Comparison of ENCODE assay signal across 24 mouse cellular contexts in genomic region chr16:73024326-73024725, GRCm38 (mm10).
DNase-seq lines count a peak whose midpoint lies in the region; ATAC-seq and TF ChIP-seq lines count a peak whose summit lies in the region.
"Had no signal": no experiment of that assay in that cellular context is flagged by ENCODE, and none has a peak within 500 bp of the region (broad histone marks: within the 10 kb centered on the region; RNA-seq: fewer than 3 reads in every experiment).

No protein-coding gene starts in this region.

- no peak for ATAC-seq in kidney, embryonic 14.5 days (ENCODE audit: low FRiP score, low TSS enrichment)
- ATAC-seq in erythroid progenitor cell, adult 5-6 weeks (replicated peaks; ENCODE audit: low FRiP score, poor library complexity, severe bottlenecking), result no peak
- ATAC-seq: hindbrain, embryonic 16.5 days; intestine, embryonic 15.5 days had no signal

- intact Hi-C loops in gastrocnemius, adult 2 months (cut with DNase I), result no loop called here

- 96% methylated on average over 13 of the region's 13 CpGs for WGBS in kidney, embryonic 14.5 days

- H3K36me3 ChIP-seq in E14TG2a.4 (ENCODE audit: insufficient read depth, low read length), result no peaks in the 10 kb centered on the region
- peaks cover 17% of the 10 kb centered on the region for H3K36me3 ChIP-seq in kidney, embryonic 14.5 days (ENCODE audit: control insufficient read depth, insufficient read depth, low read length)
- H3K36me3 ChIP-seq: heart, embryonic 15.5 days; intestine, embryonic 15.5 days had no signal

- H3K4me1 ChIP-seq in E14TG2a.4 (replicated peaks; ENCODE audit: low read depth, low read length), result peaks cover 20% of the 10 kb centered on the region
- H3K4me1 ChIP-seq in kidney, embryonic 14.5 days (ENCODE audit: control insufficient read depth, insufficient read depth, low read length), result no peaks in the 10 kb centered on the region
- H3K4me1 ChIP-seq: forebrain, embryonic 12.5 days; heart, embryonic 15.5 days; intestine, embryonic 15.5 days; liver, embryonic 13.5 days had no signal

- no peak overlapping the region for H3K4me3 ChIP-seq in gastrocnemius, adult 2 months
- H3K4me3 ChIP-seq in E14TG2a.4 (replicated peaks; ENCODE audit: low read length), result peak overlapping the region; percentile 68
- H3K4me3 ChIP-seq in kidney, embryonic 14.5 days (ENCODE audit: low read length), result no peak overlapping the region
- H3K4me3 ChIP-seq: forebrain, embryonic 12.5 days; heart, embryonic 15.5 days; intestine, embryonic 15.5 days; layer of hippocampus, adult 2 months; liver, embryonic 13.5 days had no signal

- no peak overlapping the region for H3K27ac ChIP-seq in gastrocnemius, adult 2 months
- H3K27ac ChIP-seq in kidney, embryonic 14.5 days (ENCODE audit: low read depth, low read length), result no peak overlapping the region
- H3K27ac ChIP-seq: forebrain, embryonic 12.5 days; heart, embryonic 15.5 days; intestine, embryonic 15.5 days; layer of hippocampus, adult 2 months; liver, embryonic 13.5 days had no signal

- no peaks in the 10 kb centered on the region for H3K9me3 ChIP-seq in E14TG2a.4 (ENCODE audit: low read length)
- no peaks in the 10 kb centered on the region for H3K9me3 ChIP-seq in kidney, embryonic 14.5 days (ENCODE audit: control insufficient read depth, low read length)
- H3K9me3 ChIP-seq: forebrain, embryonic 12.5 days; heart, embryonic 15.5 days; intestine, embryonic 15.5 days; liver, embryonic 13.5 days had no signal

- peak; percentile 22 for DNase-seq in gastrocnemius, adult 2 months
- no peak for DNase-seq in gastrocnemius, adult 18-20 months (ENCODE audit: low spot score)
- DNase-seq in adrenal gland, adult (ENCODE audit: inconsistent age in 2 of 2, low spot score in 1 of 2), result peak; percentile 79 to 86
- DNase-seq in adrenal gland, postnatal 25 days, result peak; percentile 79
- DNase-seq in lung, postnatal 36 days, result no peak
- DNase-seq: cerebellum, adult 9-10 months; kidney, adult 8-10 months; kidney, postnatal 14 days; liver, embryonic 13.5 days; lung, adult 2 months; lung, postnatal 4 days; midbrain, embryonic 14.5 days; retina, postnatal 1 day; right cerebral cortex, postnatal 25 days; spleen, adult 18-20 months; thymus, postnatal 25 days had no signal

- no peak overlapping the region for H3K9ac ChIP-seq in kidney, embryonic 14.5 days (ENCODE audit: low read depth, low read length)
- H3K9ac ChIP-seq: forebrain, embryonic 12.5 days; heart, embryonic 15.5 days; intestine, embryonic 15.5 days; liver, embryonic 13.5 days had no signal

- TF ChIP-seq CTCF in gastrocnemius, adult 2 months (IDR thresholded peaks at IDR 0.05), result no peak
- TF ChIP-seq CTCF in E14TG2a.4 (conservative IDR thresholded peaks at IDR 0.05; ENCODE audit: low read length), result no peak

- H3K4me2 ChIP-seq in kidney, embryonic 14.5 days (replicated peaks; ENCODE audit: low read depth, low read length), result no peak overlapping the region
- H3K4me2 ChIP-seq: forebrain, embryonic 12.5 days; heart, embryonic 15.5 days; intestine, embryonic 15.5 days; liver, embryonic 13.5 days had no signal

- no peaks in the 10 kb centered on the region for H3K27me3 ChIP-seq in E14TG2a.4 (ENCODE audit: insufficient read depth, low read length)
- no peaks in the 10 kb centered on the region for H3K27me3 ChIP-seq in kidney, embryonic 14.5 days (ENCODE audit: control insufficient read depth, insufficient read depth, low read length)
- H3K27me3 ChIP-seq: forebrain, embryonic 12.5 days; heart, embryonic 15.5 days; intestine, embryonic 15.5 days; liver, embryonic 13.5 days had no signal

Comparison
In these comparisons a context has a peak if more than half of its experiments do, and no peak if none do; other contexts are left out.
1. DNase-seq: peak in gastrocnemius, adult 2 months (single experiment), adrenal gland, adult (2 of 2) and adrenal gland, postnatal 25 days (single experiment); none in gastrocnemius, adult 18-20 months (single experiment) and lung, postnatal 36 days (single experiment).